Mouse (Mus musculus) hindbrain, embryonic 15.5 days (tissue): ENCODE measurements around the gene Gm37240. TPM values are rescaled to one million over a fixed set of nuclear protein-coding genes. Genes with fewer than 3 reads are reported as not detected.

Experiments
- ATAC-seq: fragments of 200-750 bp; cut with Nextera tagmentation; 2 replicates; pipeline ENCODE4 v1.8.0; 2017; ENCODE audit warnings: low read depth, moderate number of reproducible peaks, moderate TSS enrichment; ENCODE audit not compliant: low FRiP score
- H3K27ac ChIP-seq: fragments of 300-500 bp; sonication (generic); replicated peaks from 2 replicates; pipeline ENCODE4 v1.5.1; 2015; ENCODE audit warnings: mild to moderate bottlenecking, inconsistent platforms
- H3K27me3 ChIP-seq: fragments of 300-500 bp; sonication (generic); 2 replicates; pipeline ENCODE4 v1.6.1; 2015; ENCODE audit warnings: control low read depth, inconsistent platforms
- H3K36me3 ChIP-seq: fragments of 300-500 bp; sonication (generic); 2 replicates; pipeline ENCODE4 v1.6.1; 2015; ENCODE audit warnings: control low read depth, inconsistent platforms
- H3K4me1 ChIP-seq: fragments of 300-500 bp; sonication (generic); replicated peaks from 2 replicates; pipeline ENCODE4 v1.6.1; 2015; ENCODE audit warnings: control low read depth, inconsistent platforms
- H3K4me2 ChIP-seq: fragments of 300-500 bp; sonication (generic); 2 replicates; pipeline ENCODE4 v1.6.1; 2015; ENCODE audit warnings: moderate library complexity, mild to moderate bottlenecking, inconsistent platforms
- H3K4me3 ChIP-seq: fragments of 300-500 bp; sonication (generic); 2 replicates; pipeline ENCODE4 v1.5.1; 2015; ENCODE audit warnings: mild to moderate bottlenecking, inconsistent platforms
- H3K9ac ChIP-seq: fragments of 300-500 bp; sonication (generic); 2 replicates; pipeline ENCODE4 v1.6.1; 2015; ENCODE audit warnings: inconsistent platforms
- H3K9me3 ChIP-seq: fragments of 300-500 bp; sonication (generic); 2 replicates; pipeline ENCODE4 v1.6.1; 2016; ENCODE audit warnings: control low read depth, inconsistent platforms
- WGBS: fragments of 180-500 bp; shearing (Covaris S2); methylation state at CpG from one replicate; pipeline ENCODE4 v1.1.7; 2015; 5-methylcytosine and 5-hydroxymethylcytosine counted together
- polyA plus RNA-seq: library from polyadenylated mRNA; unstranded; fragments of >200 nt; fragmentation: Nextera tagmentation; extraction: Ambion mirVana; gene quantifications from 2 replicates; pipeline ENCODE4 v1.2.1, GENCODE M21; 2015

The Gm37240 gene
- polyA plus RNA-seq, 1 experiment from 2014 or later: 0.87 TPM

GRCm38 (mm10) chr3:84839499-84839898, 1047.8 kb downstream of the Gm37240 start:
- Histone ChIP-seq H3K27ac (no peak overlapping the region), H3K27me3 (no peaks in the 10 kb centered on the region), H3K9ac (no peak overlapping the region), H3K36me3 (no peaks in the 10 kb centered on the region), H3K4me2 (no peak overlapping the region), H3K4me1 (no peaks in the 10 kb centered on the region), H3K9me3 (no peaks in the 10 kb centered on the region), H3K4me3 (no peak overlapping the region)
- ATAC-seq: no peak
- 80% methylated on average over 5 of the region's 5 CpGs for whole genome bisulfite sequencing

GRCm38 (mm10) chr3:84837984-84838383, 1049.3 kb downstream of the Gm37240 start:
- H3K27me3 ChIP-seq: no peaks in the 10 kb centered on the region
- H3K4me2 ChIP-seq: no peak overlapping the region
- no peak overlapping the region for H3K9ac ChIP-seq
- WGBS: 88% methylated on average over 3 of the region's 3 CpGs
- H3K4me3 ChIP-seq: no peak overlapping the region
- no peak overlapping the region for H3K27ac ChIP-seq
- ATAC-seq: no peak
- H3K9me3 ChIP-seq: no peaks in the 10 kb centered on the region
- H3K36me3 ChIP-seq: no peaks in the 10 kb centered on the region
- H3K4me1 ChIP-seq: no peaks in the 10 kb centered on the region

GRCm38 (mm10) chr3:84836029-84836428, 1051.3 kb downstream of the Gm37240 start:
- ATAC-seq: no peak
- no peak overlapping the region for H3K9ac ChIP-seq
- H3K4me2 ChIP-seq: no peak overlapping the region
- H3K4me3 ChIP-seq: no peak overlapping the region
- H3K4me1 ChIP-seq: no peaks in the 10 kb centered on the region
- 77% methylated on average over 5 of the region's 5 CpGs for WGBS
- no peaks in the 10 kb centered on the region for H3K27me3 ChIP-seq
- H3K9me3 ChIP-seq: no peaks in the 10 kb centered on the region
- H3K36me3 ChIP-seq: no peaks in the 10 kb centered on the region
- no peak overlapping the region for H3K27ac ChIP-seq

GRCm38 (mm10) chr3:84829366-84829765, 1058.0 kb downstream of the Gm37240 start:
- Histone ChIP-seq H3K27ac (no peak overlapping the region), H3K4me2 (no peak overlapping the region), H3K9ac (no peak overlapping the region), H3K9me3 (no peaks in the 10 kb centered on the region), H3K4me3 (no peak overlapping the region), H3K27me3 (no peaks in the 10 kb centered on the region), H3K4me1 (no peaks in the 10 kb centered on the region; the same call in 1 of the 2 replicates), H3K36me3 (no peaks in the 10 kb centered on the region)
- ATAC-seq: no peak
- 85% methylated on average over 1 of the region's 1 CpGs for WGBS

- ATAC-seq: no peak
- H3K4me2 ChIP-seq: no peak overlapping the region
- no peaks in the 10 kb centered on the region for H3K27me3 ChIP-seq
- no peaks in the 10 kb centered on the region for H3K36me3 ChIP-seq
- WGBS: 94% methylated on average over 4 of the region's 4 CpGs
- H3K4me3 ChIP-seq: no peak overlapping the region
- H3K9ac ChIP-seq: no peak overlapping the region
- H3K9me3 ChIP-seq: no peaks in the 10 kb centered on the region
- no peaks in the 10 kb centered on the region; the same call in 1 of the 2 replicates for H3K4me1 ChIP-seq
- H3K27ac ChIP-seq: no peak overlapping the region
Measured at GRCm38 (mm10) chr3:84827617-84828016, 1059.7 kb downstream of the Gm37240 start.

- Histone ChIP-seq H3K9me3 (no peaks in the 10 kb centered on the region), H3K36me3 (no peaks in the 10 kb centered on the region), H3K27me3 (no peaks in the 10 kb centered on the region), H3K27ac (no peak overlapping the region), H3K4me2 (no peak overlapping the region), H3K4me1 (no peaks in the 10 kb centered on the region; the same call in 1 of the 2 replicates), H3K4me3 (no peak overlapping the region), H3K9ac (no peak overlapping the region)
- 53% methylated on average over 3 of the region's 3 CpGs for WGBS
- ATAC-seq: no peak
Measured at GRCm38 (mm10) chr3:84826938-84827337, 1060.4 kb downstream of the Gm37240 start.

- Histone ChIP-seq H3K9me3 (no peaks in the 10 kb centered on the region), H3K27me3 (no peaks in the 10 kb centered on the region), H3K9ac (no peak overlapping the region), H3K4me1 (no peaks in the 10 kb centered on the region; the same call in 1 of the 2 replicates), H3K4me2 (no peak overlapping the region), H3K4me3 (no peak overlapping the region), H3K27ac (no peak overlapping the region), H3K36me3 (no peaks in the 10 kb centered on the region)
- ATAC-seq: no peak
- 66% methylated on average over 3 of the region's 3 CpGs for WGBS
Measured at GRCm38 (mm10) chr3:84826405-84826804, 1060.9 kb downstream of the Gm37240 start.

- ATAC-seq: no peak
- no peaks in the 10 kb centered on the region for H3K36me3 ChIP-seq
- WGBS: 66% methylated on average over 5 of the region's 5 CpGs
- H3K9me3 ChIP-seq: no peaks in the 10 kb centered on the region
- no peak overlapping the region for H3K9ac ChIP-seq
- H3K27me3 ChIP-seq: no peaks in the 10 kb centered on the region
- no peak overlapping the region for H3K27ac ChIP-seq
- no peak overlapping the region for H3K4me2 ChIP-seq
- H3K4me1 ChIP-seq: no peaks in the 10 kb centered on the region; the same call in 1 of the 2 replicates
- no peak overlapping the region for H3K4me3 ChIP-seq
Measured at GRCm38 (mm10) chr3:84825990-84826389, 1061.3 kb downstream of the Gm37240 start.

GRCm38 (mm10) chr3:84820654-84821201, 1066.6 kb downstream of the Gm37240 start:
- H3K27me3 ChIP-seq: no peaks in the 10 kb centered on the region
- no peak overlapping the region for H3K9ac ChIP-seq
- H3K27ac ChIP-seq: no peak overlapping the region
- no peak overlapping the region for H3K4me3 ChIP-seq
- ATAC-seq: no peak
- no peaks in the 10 kb centered on the region for H3K36me3 ChIP-seq
- H3K4me1 ChIP-seq: peaks cover 16% of the 10 kb centered on the region
- 39% methylated on average over 2 of the region's 2 CpGs for WGBS
- no peak overlapping the region for H3K4me2 ChIP-seq
- no peaks in the 10 kb centered on the region for H3K9me3 ChIP-seq

- H3K4me1 ChIP-seq: peaks cover 36% of the 10 kb centered on the region
- 71% methylated on average over 1 of the region's 1 CpGs for WGBS
- 0 out of 2 replicates have a peak overlapping the region, but pooled peaks have one; percentile 13 for H3K4me2 ChIP-seq
- H3K27ac ChIP-seq: no peak overlapping the region
- H3K4me3 ChIP-seq: no peak overlapping the region
- H3K27me3 ChIP-seq: no peaks in the 10 kb centered on the region
- no peaks in the 10 kb centered on the region for H3K9me3 ChIP-seq
- no peak overlapping the region for H3K9ac ChIP-seq
- ATAC-seq: no peak
- H3K36me3 ChIP-seq: no peaks in the 10 kb centered on the region
Measured at GRCm38 (mm10) chr3:84816951-84817350, 1070.4 kb downstream of the Gm37240 start.

GRCm38 (mm10) chr3:84815461-84815860, 1071.9 kb downstream of the Gm37240 start:
- Histone ChIP-seq H3K9me3 (no peaks in the 10 kb centered on the region), H3K9ac (peak overlapping the region; percentile 86), H3K27ac (peak overlapping the region; percentile 94), H3K4me3 (peak overlapping the region; percentile 99), H3K27me3 (no peaks in the 10 kb centered on the region), H3K4me1 (peaks cover 36% of the 10 kb centered on the region), H3K36me3 (no peaks in the 10 kb centered on the region), H3K4me2 (peak overlapping the region; percentile 100)
- WGBS: 0% methylated on average over 26 of the region's 29 CpGs
- ATAC-seq: no peak

GRCm38 (mm10) chr3:84814762-84815381, 1072.4 kb downstream of the Gm37240 start, which contains the start of gene Fbxw7:
TSS of gene Fbxw7 (plus strand) at chr3:84815268.
- Histone ChIP-seq H3K4me1 (peaks cover 36% of the 10 kb centered on the region), H3K27me3 (no peaks in the 10 kb centered on the region), H3K9me3 (no peaks in the 10 kb centered on the region), H3K4me2 (peak within 1 kb of the TSS; percentile 100), H3K27ac (peak within 1 kb of the TSS; percentile 94), H3K4me3 (peak within 1 kb of the TSS; percentile 99), H3K36me3 (no peaks in the 10 kb centered on the region), H3K9ac (peak within 1 kb of the TSS; percentile 88)
- ATAC-seq: no peak; the same call in none of the 2 replicates
- WGBS: under 1% methylated on average over 62 of the region's 76 CpGs
